8 mouse cellular contexts compared by ENCODE assay signal in the genomic region with DNA sequence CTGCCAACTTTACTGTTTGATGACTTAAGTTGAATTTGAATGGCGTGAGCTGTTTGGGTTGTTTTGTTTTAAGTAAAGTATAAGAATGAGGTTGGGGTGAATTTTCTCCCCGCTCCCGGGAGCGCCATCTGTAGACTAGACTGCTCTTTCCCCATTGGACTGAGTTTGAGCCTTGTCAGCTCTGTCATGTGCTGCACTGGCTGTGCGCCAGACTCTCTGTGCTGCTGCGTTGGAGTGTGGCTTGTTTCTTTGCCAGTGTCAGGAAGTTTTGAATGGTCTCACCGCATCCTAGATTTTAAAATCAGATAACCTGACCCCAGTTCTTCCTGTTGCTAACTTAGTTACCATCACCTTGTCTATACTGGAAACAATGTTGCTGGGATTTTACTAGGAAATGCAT.
DNase-seq lines count a peak whose midpoint lies in the region; ATAC-seq lines count a peak whose summit lies in the region.

No protein-coding gene starts in this region.

- DNase-seq in limb, embryonic 11.5 days (ENCODE audit: low spot score) = no peak
- DNase-seq in limb, embryonic 10.5 days (ENCODE audit: low spot score) = no peak
- DNase-seq in brain, adult 2 months (ENCODE audit: low read depth, low spot score) = peak; percentile 92
- DNase-seq in fibroblast of lung, adult 2 months (ENCODE audit: low read depth) = peak; percentile 78
- DNase-seq in heart, postnatal 10 days = peak; percentile 79 to 83
- peak; percentile 61 for DNase-seq in layer of hippocampus, adult 9-11 months
- peak; percentile 69 for DNase-seq in lung, postnatal 25 days (ENCODE audit: low spot score)
- peak; percentile 63 for DNase-seq in thymus, postnatal 0 days (ENCODE audit: low spot score)

- no peak overlapping the region for H3K9ac ChIP-seq in limb, embryonic 11.5 days (ENCODE audit: low read length)

- H3K4me1 ChIP-seq in limb, embryonic 11.5 days (ENCODE audit: control insufficient read depth, insufficient read depth, low read length) = peaks cover 18% of the 10 kb centered on the region
- peaks cover 43% of the 10 kb centered on the region for H3K4me1 ChIP-seq in limb, embryonic 10.5 days

- H3K9me3 ChIP-seq in limb, embryonic 11.5 days (ENCODE audit: control insufficient read depth, low read length) = no peaks in the 10 kb centered on the region
- H3K9me3 ChIP-seq in limb, embryonic 10.5 days (replicated peaks) = no peaks in the 10 kb centered on the region

- 71% methylated on average over 7 of the region's 7 CpGs for WGBS in limb, embryonic 11.5 days
- WGBS in limb, embryonic 10.5 days = 74% methylated on average over 7 of the region's 7 CpGs

- no peaks in the 10 kb centered on the region for H3K36me3 ChIP-seq in limb, embryonic 11.5 days (ENCODE audit: control insufficient read depth, insufficient read depth, low read length)
- H3K36me3 ChIP-seq in limb, embryonic 10.5 days = peaks cover 6% of the 10 kb centered on the region; the same call in 1 of the 2 replicates

- intact Hi-C loops in heart, postnatal 10 days (cut with DNase I) = loop anchor here (5.0 kb wide), 2 partner anchors 57 to 118 kb away; partner anchors contain the start of gene Igf1r

- H3K4me2 ChIP-seq in limb, embryonic 11.5 days (ENCODE audit: low read depth, severe bottlenecking) = no peak overlapping the region

- 0 out of 2 replicates have a peak overlapping the region, but pooled peaks have one; percentile 12 for H3K27ac ChIP-seq in limb, embryonic 11.5 days (replicated peaks; ENCODE audit: low read depth, low read length)
- no peak overlapping the region for H3K27ac ChIP-seq in limb, embryonic 10.5 days

- H3K27me3 ChIP-seq in limb, embryonic 11.5 days (ENCODE audit: control insufficient read depth, insufficient read depth, low read length) = no peaks in the 10 kb centered on the region
- no peaks in the 10 kb centered on the region for H3K27me3 ChIP-seq in limb, embryonic 10.5 days (ENCODE audit: low read depth, poor library complexity, severe bottlenecking)

- H3K4me3 ChIP-seq in limb, embryonic 11.5 days (ENCODE audit: low read depth, low read length) = no peak overlapping the region
- H3K4me3 ChIP-seq in limb, embryonic 10.5 days = no peak overlapping the region

- no peak for ATAC-seq in limb, embryonic 11.5 days (ENCODE audit: insufficient number of reproducible peaks, low FRiP score, low TSS enrichment, low read depth)

Comparison
In these comparisons a context has a peak if more than half of its experiments do, and no peak if none do; other contexts are left out.
1. DNase-seq: peak in brain, adult 2 months (single experiment), fibroblast of lung, adult 2 months (single experiment), heart, postnatal 10 days (2 of 2), layer of hippocampus, adult 9-11 months (single experiment), lung, postnatal 25 days (single experiment) and thymus, postnatal 0 days (single experiment); none in limb, embryonic 11.5 days (single experiment) and limb, embryonic 10.5 days (single experiment).